Mouse (Mus musculus): Measurements from ENCODE around the gene Vopp1.

GRCm38 (mm10) chr6:57721347-57721746, 103.6 kb downstream of the Vopp1 start:
- TF ChIP-seq EP300 (IDR thresholded peaks at IDR 0.05; ENCODE audit: low read depth) (no peak), CTCF (IDR thresholded peaks at IDR 0.05; ENCODE audit: low read depth) (no peak)
